Mouse (Mus musculus): ENCODE measurements at regions not wholly inside any gene's neighbourhood (a gene's known extent, or its start where the extent isn't known, plus 50 kb on each side); places are given as distances from the start of the nearest gene placed in this dataset.

DNA sequence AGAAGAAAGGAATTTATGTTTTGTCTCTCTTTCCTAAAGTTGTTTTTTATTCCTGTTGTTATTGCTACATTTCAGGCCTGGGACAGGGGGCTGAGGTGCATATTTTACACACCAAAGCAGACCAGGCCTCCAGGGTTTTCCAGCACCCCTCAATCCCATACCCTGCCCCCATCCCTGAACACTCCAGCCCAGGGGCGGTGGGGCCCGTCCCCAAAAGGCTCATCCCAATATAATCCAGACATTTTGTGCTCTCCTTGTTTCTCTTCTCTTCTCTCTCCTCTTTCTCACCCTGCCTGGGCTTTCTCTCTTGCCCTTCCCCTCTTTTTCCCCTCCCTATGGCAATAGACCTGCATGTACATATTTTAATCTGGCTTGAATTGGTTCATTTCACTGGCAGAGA is 164.6 kb upstream of the Arl4c start:
- TF ChIP-seq POLR2A (IDR thresholded peaks at IDR 0.05; ENCODE audit: extremely low read depth, insufficient read depth, low read length): no peak
- no peak for TF ChIP-seq CTCF (IDR thresholded peaks at IDR 0.05; ENCODE audit: extremely low read depth, insufficient read depth, low read length)
- Histone ChIP-seq H3K4me1 (ENCODE audit: control insufficient read depth, insufficient read depth, low read length) (no peaks in the 10 kb centered on the region; the same call in 1 of the 2 replicates), H3K27ac (ENCODE audit: insufficient read depth, low read length) (no peak overlapping the region), H3K4me3 (ENCODE audit: insufficient read depth, low read length) (no peak overlapping the region)

DNA sequence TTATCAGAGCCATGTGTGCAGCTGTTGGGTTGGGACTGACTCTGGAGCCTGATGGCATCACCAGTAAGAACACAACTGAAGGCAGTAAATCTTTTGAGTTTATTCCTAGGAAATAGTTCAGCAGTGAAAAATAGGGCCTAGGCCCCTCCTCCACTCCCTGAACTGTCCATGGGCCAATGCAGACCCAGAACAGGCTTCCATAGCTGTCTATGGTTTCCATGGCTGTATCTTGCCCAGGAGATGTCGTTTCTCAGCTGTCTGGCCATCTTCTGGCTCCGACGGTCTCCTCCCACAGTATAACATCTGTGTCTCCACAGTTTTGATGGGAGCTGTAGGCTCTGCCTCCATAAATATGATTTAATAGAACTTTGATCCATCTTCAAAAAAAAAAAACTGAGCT is 165.1 kb upstream of the Arl4c start:
- no peak overlapping the region for H3K4me3 ChIP-seq (ENCODE audit: insufficient read depth, low read length)
- no peak overlapping the region for H3K27ac ChIP-seq (ENCODE audit: insufficient read depth, low read length)
- TF ChIP-seq CTCF (IDR thresholded peaks at IDR 0.05; ENCODE audit: extremely low read depth, insufficient read depth, low read length) (no peak), POLR2A (IDR thresholded peaks at IDR 0.05; ENCODE audit: extremely low read depth, insufficient read depth, low read length) (no peak)
- H3K4me1 ChIP-seq (ENCODE audit: control insufficient read depth, insufficient read depth, low read length): no peaks in the 10 kb centered on the region

DNA sequence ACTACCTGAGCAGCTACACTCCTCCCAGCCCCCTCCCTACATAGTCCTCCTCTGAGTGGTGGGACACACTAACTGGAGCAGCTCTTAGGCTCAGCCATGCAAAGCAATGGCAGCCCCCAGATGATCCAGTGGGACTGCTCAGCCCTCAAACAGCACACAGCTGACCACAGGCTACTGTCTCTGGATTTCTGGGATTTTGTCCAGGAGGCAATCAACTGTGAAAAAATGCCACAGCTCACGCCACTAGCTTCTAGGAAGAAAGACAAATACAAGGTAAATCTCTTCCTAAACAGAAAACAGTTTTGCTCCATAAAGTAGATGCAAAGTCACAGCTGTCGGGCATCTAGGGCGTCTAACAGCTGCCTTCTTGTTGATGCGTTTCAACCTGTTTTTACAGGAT is 167.9 kb upstream of the Arl4c start:
- Histone ChIP-seq H3K4me3 (ENCODE audit: insufficient read depth, low read length) (no peak overlapping the region), H3K4me1 (ENCODE audit: control insufficient read depth, insufficient read depth, low read length) (no peaks in the 10 kb centered on the region), H3K27ac (ENCODE audit: insufficient read depth, low read length) (no peak overlapping the region)
- TF ChIP-seq CTCF (IDR thresholded peaks at IDR 0.05; ENCODE audit: extremely low read depth, insufficient read depth, low read length): no peak
- TF ChIP-seq POLR2A (IDR thresholded peaks at IDR 0.05; ENCODE audit: extremely low read depth, insufficient read depth, low read length): no peak

DNA sequence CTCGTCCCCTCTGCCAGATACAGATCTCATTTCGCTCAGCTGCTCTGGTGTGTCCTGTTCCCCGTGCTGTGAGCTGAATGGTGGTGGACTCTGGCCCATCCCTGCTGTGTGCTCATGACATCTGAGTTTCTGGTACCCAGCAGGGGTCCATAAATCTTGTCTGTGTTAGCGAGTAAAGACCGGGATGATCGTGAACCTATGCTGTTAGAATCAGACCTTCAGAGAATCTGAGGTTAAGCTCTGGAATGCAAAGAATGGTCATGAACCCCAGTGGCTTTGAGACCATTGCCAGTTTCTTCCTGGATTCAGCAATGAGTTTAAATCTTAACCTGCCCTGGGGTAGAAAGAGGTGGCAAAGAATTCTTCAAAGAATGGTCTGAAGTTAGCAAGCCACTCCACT is 173.3 kb upstream of the Arl4c start:
- TF ChIP-seq POLR2A (IDR thresholded peaks at IDR 0.05; ENCODE audit: extremely low read depth, insufficient read depth, low read length): no peak
- no peak for TF ChIP-seq CTCF (IDR thresholded peaks at IDR 0.05; ENCODE audit: extremely low read depth, insufficient read depth, low read length)
- H3K4me1 ChIP-seq (ENCODE audit: control insufficient read depth, insufficient read depth, low read length): no peaks in the 10 kb centered on the region
- H3K27ac ChIP-seq (ENCODE audit: insufficient read depth, low read length): no peak overlapping the region
- no peak overlapping the region for H3K4me3 ChIP-seq (ENCODE audit: insufficient read depth, low read length)

DNA sequence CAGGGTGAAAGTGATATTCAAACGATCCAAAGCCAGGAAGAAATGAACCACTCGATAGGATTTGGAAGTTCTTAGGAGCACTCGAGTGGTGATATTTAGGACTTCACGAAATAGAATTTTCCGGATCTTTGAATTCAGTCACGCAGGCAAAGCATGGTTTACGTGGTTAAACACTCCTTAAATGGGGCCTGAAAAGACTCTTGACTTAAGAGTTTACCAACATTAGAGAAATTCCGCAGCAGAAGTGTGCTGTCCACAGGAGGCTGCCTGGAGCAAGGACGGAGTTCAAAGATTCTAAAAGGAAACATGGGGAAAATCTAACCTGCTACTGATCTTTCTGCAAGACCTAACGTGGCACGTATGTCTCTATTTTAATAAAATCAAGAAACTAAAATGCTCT is 175.4 kb upstream of the Arl4c start:
- Histone ChIP-seq H3K4me1 (ENCODE audit: control insufficient read depth, insufficient read depth, low read length) (no peaks in the 10 kb centered on the region), H3K27ac (ENCODE audit: insufficient read depth, low read length) (no peak overlapping the region), H3K4me3 (ENCODE audit: insufficient read depth, low read length) (no peak overlapping the region)
- no peak for TF ChIP-seq POLR2A (IDR thresholded peaks at IDR 0.05; ENCODE audit: extremely low read depth, insufficient read depth, low read length)
- no peak for TF ChIP-seq CTCF (IDR thresholded peaks at IDR 0.05; ENCODE audit: extremely low read depth, insufficient read depth, low read length)

- TF ChIP-seq CTCF (IDR thresholded peaks at IDR 0.05; ENCODE audit: extremely low read depth, insufficient read depth, low read length) (no peak), POLR2A (IDR thresholded peaks at IDR 0.05; ENCODE audit: extremely low read depth, insufficient read depth, low read length) (no peak)
- Histone ChIP-seq H3K27ac (ENCODE audit: insufficient read depth, low read length) (no peak overlapping the region), H3K4me1 (ENCODE audit: control insufficient read depth, insufficient read depth, low read length) (no peaks in the 10 kb centered on the region), H3K4me3 (ENCODE audit: insufficient read depth, low read length) (no peak overlapping the region)
These were observed 176.8 kb upstream of the Arl4c start for GRCm38 (mm10) chr1:88878831-88879230.

DNA sequence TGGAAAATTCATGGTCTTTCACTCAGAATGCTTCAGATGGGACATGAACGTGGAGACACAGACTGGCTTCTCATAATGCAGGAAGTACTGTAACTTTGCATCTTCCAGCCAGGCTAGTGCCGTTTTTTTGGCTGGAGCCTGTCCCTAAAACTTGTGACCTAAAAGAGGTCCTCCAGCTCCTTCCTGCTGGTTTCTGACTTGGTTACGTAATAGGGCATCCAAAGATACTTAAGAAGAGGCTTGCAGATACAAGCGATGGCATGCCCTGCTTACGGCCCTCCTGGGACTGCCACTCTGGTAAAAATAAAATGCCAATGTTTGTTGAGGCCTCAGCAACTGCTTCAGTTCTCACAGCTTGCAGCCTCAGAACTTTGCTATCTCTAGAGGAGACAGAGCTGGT is 177.3 kb upstream of the Arl4c start:
- H3K4me3 ChIP-seq (ENCODE audit: insufficient read depth, low read length): no peak overlapping the region
- H3K27ac ChIP-seq (ENCODE audit: insufficient read depth, low read length): no peak overlapping the region
- H3K4me1 ChIP-seq (ENCODE audit: control insufficient read depth, insufficient read depth, low read length): no peaks in the 10 kb centered on the region
- TF ChIP-seq POLR2A (IDR thresholded peaks at IDR 0.05; ENCODE audit: extremely low read depth, insufficient read depth, low read length) (no peak), CTCF (IDR thresholded peaks at IDR 0.05; ENCODE audit: extremely low read depth, insufficient read depth, low read length) (no peak)

DNA sequence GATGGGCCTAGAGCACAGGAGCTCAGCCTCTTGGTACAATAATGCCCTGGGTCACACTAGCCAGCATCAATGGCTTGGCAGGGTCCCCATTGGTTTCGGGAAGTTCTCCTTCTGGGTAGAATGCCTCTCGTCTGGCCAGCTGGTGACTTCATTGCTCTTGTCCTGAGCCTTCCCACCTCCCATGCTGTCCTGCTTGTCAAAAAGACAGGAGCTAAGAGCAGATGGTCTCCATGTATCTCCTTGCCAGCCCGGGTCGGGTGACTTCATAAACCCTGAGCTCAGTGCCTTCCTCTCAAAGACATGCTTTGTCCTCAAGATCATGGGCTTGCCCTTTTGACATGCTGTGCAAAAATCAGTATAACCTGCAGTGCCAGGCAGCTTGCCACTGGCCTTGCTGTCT is 179.2 kb upstream of the Sh3bp4 start:
- no peak for TF ChIP-seq POLR2A (IDR thresholded peaks at IDR 0.05; ENCODE audit: extremely low read depth, insufficient read depth, low read length)
- no peak for TF ChIP-seq CTCF (IDR thresholded peaks at IDR 0.05; ENCODE audit: extremely low read depth, insufficient read depth, low read length)
- Histone ChIP-seq H3K4me3 (ENCODE audit: insufficient read depth, low read length) (no peak overlapping the region), H3K27ac (ENCODE audit: insufficient read depth, low read length) (no peak overlapping the region), H3K4me1 (ENCODE audit: control insufficient read depth, insufficient read depth, low read length) (no peaks in the 10 kb centered on the region)

- no peak overlapping the region for H3K4me3 ChIP-seq (ENCODE audit: insufficient read depth, low read length)
- TF ChIP-seq CTCF (IDR thresholded peaks at IDR 0.05; ENCODE audit: extremely low read depth, insufficient read depth, low read length): no peak
- no peak for TF ChIP-seq POLR2A (IDR thresholded peaks at IDR 0.05; ENCODE audit: extremely low read depth, insufficient read depth, low read length)
- no peaks in the 10 kb centered on the region for H3K4me1 ChIP-seq (ENCODE audit: control insufficient read depth, insufficient read depth, low read length)
- no peak overlapping the region for H3K27ac ChIP-seq (ENCODE audit: insufficient read depth, low read length)
These were observed 167.8 kb upstream of the Sh3bp4 start for GRCm38 (mm10) chr1:88902426-88902825.

DNA sequence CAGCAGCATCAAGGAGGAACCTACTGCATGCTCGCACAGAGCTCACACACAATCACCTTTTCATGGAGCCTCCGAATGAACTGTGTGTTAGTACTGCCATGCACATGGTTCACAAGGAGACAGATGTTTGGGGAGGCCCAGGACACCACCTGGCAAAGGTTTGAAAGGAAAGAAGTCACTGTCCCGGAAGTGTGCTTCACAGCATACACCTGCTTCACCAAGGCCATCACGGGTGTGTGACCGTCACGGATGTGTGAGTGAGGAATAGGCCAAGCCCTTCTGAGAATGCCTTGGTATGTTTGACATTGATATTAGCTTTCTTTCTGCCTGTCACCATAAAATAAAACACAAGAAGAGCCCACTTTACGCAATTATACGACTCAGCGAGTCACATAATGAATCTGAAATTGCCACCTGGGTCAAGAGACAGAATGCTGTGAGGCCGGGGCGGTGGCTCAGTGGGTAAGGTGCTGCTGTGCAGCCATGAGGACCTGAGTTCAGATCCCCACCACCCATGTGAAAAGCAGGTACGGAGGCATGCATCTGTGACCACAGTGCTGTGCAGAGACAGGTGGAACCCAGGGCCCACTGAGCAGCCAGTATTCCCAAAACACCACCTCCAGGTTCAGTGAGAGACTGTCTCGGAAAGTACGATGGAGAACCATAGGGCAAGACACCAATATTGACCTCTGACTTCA is 162.3 kb upstream of the Sh3bp4 start:
- no peak overlapping the region for H3K4me3 ChIP-seq (ENCODE audit: insufficient read depth, low read length)

More for the DNA sequence above, 162.3 kb upstream of the Sh3bp4 start:
- Histone ChIP-seq H3K4me1 (ENCODE audit: control insufficient read depth, insufficient read depth, low read length) (peaks cover 4% of the 10 kb centered on the region; the same call in 1 of the 2 replicates), H3K27ac (ENCODE audit: insufficient read depth, low read length) (no peak overlapping the region)
- TF ChIP-seq POLR2A (IDR thresholded peaks at IDR 0.05; ENCODE audit: extremely low read depth, insufficient read depth, low read length) (no peak), CTCF (IDR thresholded peaks at IDR 0.05; ENCODE audit: extremely low read depth, insufficient read depth, low read length) (no peak)

All from cortical plate, adult 2 months (tissue).